Mouse (Mus musculus): ENCODE data around the gene Mrps18c. TPM values are rescaled to one million over a fixed set of nuclear protein-coding genes. Genes with fewer than 3 reads are reported as not detected.
A peak's percentile ranks its signal among the peaks of the same experiment; 100 is the strongest.

The Mrps18c gene
- total and polyA plus RNA-seq, 3 experiments: 135 TPM; not detected in 1

DNA sequence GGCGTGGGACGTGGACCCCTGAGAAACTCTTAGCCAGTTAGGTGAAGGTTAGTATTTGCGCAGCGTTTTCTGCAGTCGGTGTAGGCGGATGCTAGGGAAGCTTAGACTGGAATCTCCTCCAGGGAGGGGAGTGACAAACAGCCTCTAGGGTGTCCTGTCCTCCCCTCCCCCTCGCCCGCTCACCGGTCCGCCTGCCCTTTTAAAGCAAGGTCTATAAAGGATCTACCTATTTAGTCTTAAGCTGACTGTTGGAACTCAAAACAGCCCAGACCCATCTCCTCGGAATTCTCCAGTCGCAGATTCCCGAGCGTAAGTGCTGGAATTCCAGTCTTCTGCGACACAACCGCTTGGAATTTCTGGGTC, 47.0 kb downstream of the Mrps18c start, which contains the start of gene Gpat3:
Gene Gpat3, plus strand, starts transcription at position 229 of the 363 bp plus-strand sequence.
- TF ChIP-seq CHD1 (IDR thresholded peaks at IDR 0.05; ENCODE audit: low read depth, low read length) (no peak), GABPA (IDR thresholded peaks at IDR 0.05; ENCODE audit: low read depth, low read length) (no peak), NRF1 (IDR thresholded peaks at IDR 0.05; ENCODE audit: insufficient read depth, low read depth, low read length, poor library complexity, severe bottlenecking) (no peak), POLR2AphosphoS5 (IDR thresholded peaks at IDR 0.05; ENCODE audit: borderline replicate concordance, low read depth, low read length) (no peak), MAFK (IDR thresholded peaks at IDR 0.05; ENCODE audit: borderline replicate concordance, low read depth, low read length) (no peak), POLR2A (IDR thresholded peaks at IDR 0.05; ENCODE audit: control insufficient read depth in 1 of 2, insufficient read depth in 1 of 2, low read depth in 1 of 2, low read length in 2 of 2, poor library complexity in 1 of 2) (no peak), POLR2AphosphoS2 (IDR thresholded peaks at IDR 0.05; ENCODE audit: low read length) (no peak), RAD21 (IDR thresholded peaks at IDR 0.05; ENCODE audit: low read depth, low read length) (no peak), ZC3H11A (IDR thresholded peaks at IDR 0.05; ENCODE audit: low read depth, low read length) (no peak), MAX (IDR thresholded peaks at IDR 0.05; ENCODE audit: low read length) (no peak)
- Histone ChIP-seq H3K4me3 (ENCODE audit: control insufficient read depth in 1 of 2, insufficient read depth in 1 of 2, low read depth in 2 of 2, low read length in 2 of 2) (peak within 1 kb of the TSS; percentile 63 to 64), H3K9me3 (replicated peaks; ENCODE audit: insufficient read depth, low read length) (no peaks in the 10 kb centered on the region), H3K36me3 (ENCODE audit: control insufficient read depth in 1 of 2, insufficient read depth in 2 of 2, low read length in 2 of 2) (no peaks in the 10 kb centered on the region), H3K4me1 (ENCODE audit: control insufficient read depth in 1 of 2, insufficient read depth in 2 of 2, low read length in 2 of 2) (no peaks in the 10 kb centered on the region), H3K27ac (ENCODE audit: control insufficient read depth, low read depth, low read length) (no peak within 1 kb of the TSS), H3K9ac (ENCODE audit: control insufficient read depth, low read depth, low read length, poor library complexity, severe bottlenecking) (peak within 1 kb of the TSS; percentile 47; the same call in 1 of the 2 replicates), H3K79me2 (ENCODE audit: control insufficient read depth, insufficient read depth, low read length, poor library complexity) (no peaks in the 10 kb centered on the region), H3K27me3 (ENCODE audit: control insufficient read depth in 1 of 2, insufficient read depth in 2 of 2, low read length in 2 of 2) (no peaks in the 10 kb centered on the region)
- DNase-seq (ENCODE audit: low read depth, low spot score): no peak

DNA sequence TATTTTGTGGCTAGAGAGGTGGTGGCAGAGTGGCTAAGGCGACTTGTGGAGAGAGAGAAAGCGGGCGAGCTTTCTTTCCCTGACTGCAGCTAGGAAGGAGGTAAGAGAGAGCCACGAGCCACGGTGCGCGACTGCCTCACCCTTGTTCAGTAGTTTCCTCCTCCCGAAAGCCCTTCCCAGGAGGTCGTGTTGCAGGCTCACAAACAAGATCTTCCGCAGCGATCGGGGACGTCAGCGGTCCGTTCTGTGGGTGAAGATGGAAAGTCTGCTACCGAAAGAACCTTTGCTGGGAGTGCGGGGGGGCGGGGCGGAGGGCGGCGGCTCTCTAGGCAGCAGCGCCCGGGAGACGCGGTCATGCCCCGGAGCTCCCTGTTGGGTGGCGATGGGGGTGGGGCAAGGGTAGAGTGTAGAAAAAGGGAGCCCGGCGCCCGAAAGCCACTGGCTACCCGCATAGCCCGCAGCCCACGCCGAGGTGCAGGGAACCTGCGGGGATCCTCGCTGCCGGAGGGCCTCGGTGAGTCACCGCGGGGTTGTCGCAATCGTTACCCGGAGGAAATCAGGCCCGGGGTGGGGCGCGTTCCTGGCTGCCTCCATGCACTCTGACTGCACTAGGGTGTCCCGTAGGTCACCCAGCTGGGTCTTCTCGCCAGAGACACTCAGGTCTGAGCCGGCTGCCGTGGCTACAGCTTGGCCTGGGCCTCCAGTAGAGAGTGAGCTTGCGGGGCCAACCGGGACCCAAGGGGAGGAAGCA, 47.6 kb downstream of the Mrps18c start:
- H3K36me3 ChIP-seq (ENCODE audit: control insufficient read depth in 1 of 2, insufficient read depth in 2 of 2, low read length in 2 of 2): no peaks in the 10 kb centered on the region
- TF ChIP-seq ETS1 (IDR thresholded peaks at IDR 0.05; ENCODE audit: low read depth, low read length): no peak
- TF ChIP-seq ZMIZ1 (IDR thresholded peaks at IDR 0.05; ENCODE audit: low read depth, low read length): no peak
- no peak for TF ChIP-seq USF2 (IDR thresholded peaks at IDR 0.05; ENCODE audit: borderline replicate concordance in 1 of 2, insufficient read depth in 1 of 2, low read depth in 1 of 2, low read length in 2 of 2)
- no peak for TF ChIP-seq BHLHE40 (IDR thresholded peaks at IDR 0.05; ENCODE audit: borderline replicate concordance, low read depth, low read length)
- TF ChIP-seq E2F4 (IDR thresholded peaks at IDR 0.05; ENCODE audit: borderline replicate concordance, low read depth, low read length): no peak
- no peak for TF ChIP-seq CTCF (IDR thresholded peaks at IDR 0.05 in 2 of 3, conservative IDR thresholded peaks at IDR 0.05 in 1 of 3; ENCODE audit: control insufficient read depth in 1 of 3, insufficient read depth in 1 of 3, low read depth in 2 of 3, low read length in 3 of 3, poor library complexity in 1 of 3, severe bottlenecking in 1 of 3)
- no peak for TF ChIP-seq HCFC1 (IDR thresholded peaks at IDR 0.05; ENCODE audit: low read depth, low read length)
- no peak for TF ChIP-seq MAFK (IDR thresholded peaks at IDR 0.05; ENCODE audit: borderline replicate concordance, low read depth, low read length)
- no peak for TF ChIP-seq JUND (IDR thresholded peaks at IDR 0.05; ENCODE audit: low read depth, low read length)
- no peak for TF ChIP-seq SMC3 (IDR thresholded peaks at IDR 0.05; ENCODE audit: low read depth, low read length)
- no peak for TF ChIP-seq RCOR1 (IDR thresholded peaks at IDR 0.05; ENCODE audit: low read depth, low read length)
- TF ChIP-seq GATA1 (IDR thresholded peaks at IDR 0.05; ENCODE audit: low read depth, low read length): no peak
- no peak for TF ChIP-seq CHD1 (IDR thresholded peaks at IDR 0.05; ENCODE audit: low read depth, low read length)
- TF ChIP-seq GABPA (IDR thresholded peaks at IDR 0.05; ENCODE audit: low read depth, low read length): no peak
- TF ChIP-seq SIN3A (IDR thresholded peaks at IDR 0.05; ENCODE audit: low read length): no peak
- TF ChIP-seq ZNF384 (IDR thresholded peaks at IDR 0.05; ENCODE audit: low read depth, low read length): no peak
- TF ChIP-seq TBP (IDR thresholded peaks at IDR 0.05; ENCODE audit: low read depth, low read length): no peak
- TF ChIP-seq MAZ (IDR thresholded peaks at IDR 0.05; ENCODE audit: low read depth, low read length): no peak
- TF ChIP-seq TCF12 (IDR thresholded peaks at IDR 0.05; ENCODE audit: low read depth, low read length): no peak
- H3K27ac ChIP-seq (ENCODE audit: control insufficient read depth, low read depth, low read length): no peak overlapping the region
- H3K27me3 ChIP-seq (ENCODE audit: control insufficient read depth in 1 of 2, insufficient read depth in 2 of 2, low read length in 2 of 2): no peaks in the 10 kb centered on the region
- H3K4me1 ChIP-seq (ENCODE audit: control insufficient read depth in 1 of 2, insufficient read depth in 2 of 2, low read length in 2 of 2): no peaks in the 10 kb centered on the region
- H3K79me2 ChIP-seq (ENCODE audit: control insufficient read depth, insufficient read depth, low read length, poor library complexity): no peaks in the 10 kb centered on the region
- peak; percentile 58 for DNase-seq (ENCODE audit: low read depth, low spot score)
- H3K9ac ChIP-seq (ENCODE audit: control insufficient read depth, low read depth, low read length, poor library complexity, severe bottlenecking): peak overlapping the region; percentile 47; the same call in 1 of the 2 replicates
- H3K4me3 ChIP-seq (ENCODE audit: control insufficient read depth in 1 of 2, insufficient read depth in 1 of 2, low read depth in 2 of 2, low read length in 2 of 2): peak overlapping the region; percentile 63 to 64
- H3K9me3 ChIP-seq (replicated peaks; ENCODE audit: insufficient read depth, low read length): no peaks in the 10 kb centered on the region

Data from MEL (cell line).